12 mouse cellular contexts compared by ENCODE assay signal in genomic region chr10:94789205-94789604, GRCm38 (mm10).
DNase-seq lines count a peak whose midpoint lies in the region; ATAC-seq and TF ChIP-seq lines count a peak whose summit lies in the region.
"Had no signal": no experiment of that assay in that cellular context is flagged by ENCODE, and none has a peak within 500 bp of the region (broad histone marks: within the 10 kb centered on the region; RNA-seq: fewer than 3 reads in every experiment).

No protein-coding gene starts in this region.

- peak; percentile 98 for TF ChIP-seq EP300 in heart, postnatal 0 days (IDR thresholded peaks at IDR 0.05; ENCODE audit: low read depth)
- peak; percentile 83 for TF ChIP-seq EP300 in lung, postnatal 0 days (IDR thresholded peaks at IDR 0.05)

- H3K36me3 ChIP-seq in hindbrain, postnatal 0 days (ENCODE audit: insufficient read depth, low read length): peaks cover 18% of the 10 kb centered on the region
- peaks cover 37% of the 10 kb centered on the region for H3K36me3 ChIP-seq in hindbrain, embryonic 12.5 days
- 0 out of 2 replicates have a peak, but pooled peaks cover 8% of the 10 kb centered on the region for H3K36me3 ChIP-seq in heart, postnatal 0 days (replicated peaks; ENCODE audit: control insufficient read depth, insufficient read depth, low read length)
- 0 out of 2 replicates have a peak, but pooled peaks cover 7% of the 10 kb centered on the region for H3K36me3 ChIP-seq in lung, postnatal 0 days (ENCODE audit: insufficient read depth, low read length)

- H3K4me2 ChIP-seq in hindbrain, postnatal 0 days (ENCODE audit: low read depth, low read length): no peak overlapping the region
- no peak overlapping the region for H3K4me2 ChIP-seq in hindbrain, embryonic 12.5 days (replicated peaks)
- 0 out of 2 replicates have a peak overlapping the region, but pooled peaks have one; percentile 2 for H3K4me2 ChIP-seq in heart, postnatal 0 days (ENCODE audit: low read depth, low read length)
- H3K4me2 ChIP-seq in lung, postnatal 0 days (replicated peaks; ENCODE audit: low read depth, low read length): no peak overlapping the region

- H3K4me3 ChIP-seq in hindbrain, postnatal 0 days (ENCODE audit: low read length): no peak overlapping the region
- H3K4me3 ChIP-seq in hindbrain, embryonic 12.5 days: no peak overlapping the region
- no peak overlapping the region for H3K4me3 ChIP-seq in heart, postnatal 0 days (ENCODE audit: low read depth, low read length)
- H3K4me3 ChIP-seq in lung, postnatal 0 days (ENCODE audit: low read depth, low read length): no peak overlapping the region
- H3K4me3 ChIP-seq: myocyte had no signal

- TF ChIP-seq CTCF in hindbrain, postnatal 0 days (IDR thresholded peaks at IDR 0.05; ENCODE audit: low read depth): no peak
- TF ChIP-seq CTCF in heart, postnatal 0 days (IDR thresholded peaks at IDR 0.05; ENCODE audit: low read depth): no peak
- TF ChIP-seq CTCF in lung, postnatal 0 days (IDR thresholded peaks at IDR 0.05): no peak

- H3K4me1 ChIP-seq in hindbrain, postnatal 0 days (ENCODE audit: insufficient read depth, low read length): no peaks in the 10 kb centered on the region
- H3K4me1 ChIP-seq in hindbrain, embryonic 12.5 days: no peaks in the 10 kb centered on the region
- H3K4me1 ChIP-seq in heart, postnatal 0 days (ENCODE audit: control insufficient read depth, insufficient read depth): 0 out of 2 replicates have a peak, but pooled peaks cover 3% of the 10 kb centered on the region
- H3K4me1 ChIP-seq in lung, postnatal 0 days (ENCODE audit: insufficient read depth, low read depth, low read length): peaks cover 5% of the 10 kb centered on the region; the same call in 1 of the 2 replicates

- H3K27me3 ChIP-seq in hindbrain, postnatal 0 days (ENCODE audit: insufficient read depth, low read length): no peaks in the 10 kb centered on the region
- no peaks in the 10 kb centered on the region for H3K27me3 ChIP-seq in hindbrain, embryonic 12.5 days
- H3K27me3 ChIP-seq in heart, postnatal 0 days (ENCODE audit: control insufficient read depth, insufficient read depth, low read length): no peaks in the 10 kb centered on the region
- H3K27me3 ChIP-seq in lung, postnatal 0 days (replicated peaks; ENCODE audit: insufficient read depth, low read length): no peaks in the 10 kb centered on the region

- no peak for ATAC-seq in hindbrain, postnatal 0 days
- no peak for ATAC-seq in hindbrain, embryonic 12.5 days (ENCODE audit: low FRiP score)
- ATAC-seq in heart, postnatal 0 days (ENCODE audit: insufficient read depth, low read depth): peak; percentile 95
- peak; percentile 95 for ATAC-seq in lung, postnatal 0 days
- ATAC-seq: inflammation-experienced regulatory T-cells, adult 6 months; liver, postnatal 0 days had no signal

- WGBS in hindbrain, postnatal 0 days: 48% methylated on average over 3 of the region's 3 CpGs
- 71% methylated on average over 3 of the region's 3 CpGs for WGBS in hindbrain, embryonic 12.5 days
- 26% methylated on average over 3 of the region's 3 CpGs for WGBS in heart, postnatal 0 days
- WGBS in lung, postnatal 0 days: 21% methylated on average over 3 of the region's 3 CpGs

- H3K27ac ChIP-seq in hindbrain, postnatal 0 days: no peak overlapping the region
- H3K27ac ChIP-seq in hindbrain, embryonic 12.5 days: no peak overlapping the region
- peak overlapping the region; percentile 56 for H3K27ac ChIP-seq in heart, postnatal 0 days (ENCODE audit: low read depth)
- no peak overlapping the region for H3K27ac ChIP-seq in lung, postnatal 0 days (ENCODE audit: low read length)

- no peak overlapping the region for H3K9ac ChIP-seq in hindbrain, postnatal 0 days (replicated peaks; ENCODE audit: low read length)
- H3K9ac ChIP-seq in hindbrain, embryonic 12.5 days: no peak overlapping the region
- no peak overlapping the region for H3K9ac ChIP-seq in heart, postnatal 0 days (replicated peaks; ENCODE audit: low read depth, low read length)
- no peak overlapping the region for H3K9ac ChIP-seq in lung, postnatal 0 days (replicated peaks; ENCODE audit: low read depth)
- H3K9ac ChIP-seq: liver, postnatal 0 days had no signal

- H3K9me3 ChIP-seq in hindbrain, postnatal 0 days (ENCODE audit: low read length): no peaks in the 10 kb centered on the region
- no peaks in the 10 kb centered on the region for H3K9me3 ChIP-seq in hindbrain, embryonic 12.5 days (replicated peaks)
- no peaks in the 10 kb centered on the region for H3K9me3 ChIP-seq in heart, postnatal 0 days (replicated peaks; ENCODE audit: control insufficient read depth, low read length)
- no peaks in the 10 kb centered on the region for H3K9me3 ChIP-seq in lung, postnatal 0 days (ENCODE audit: low read length)

- peak; percentile 31 for DNase-seq in hindbrain, postnatal 0 days (ENCODE audit: low spot score)
- DNase-seq in adrenal gland, postnatal 25 days: peak; percentile 45
- DNase-seq in heart, postnatal 0 days (ENCODE audit: low spot score): peak; percentile 95
- peak; percentile 88 for DNase-seq in lung, postnatal 0 days (ENCODE audit: low spot score)
- no peak for DNase-seq in gastrocnemius, postnatal 4 days (ENCODE audit: low spot score in 2 of 2)
- DNase-seq in cerebellum, adult 9-10 months: no peak
- DNase-seq in thymus, postnatal 4 days: no peak
- DNase-seq: B cell, adult 2 months; liver, postnatal 0 days had no signal

Comparison
In these comparisons a context has a peak if more than half of its experiments do, and no peak if none do; other contexts are left out.
1. ATAC-seq: peak in heart, postnatal 0 days (single experiment) and lung, postnatal 0 days (single experiment); none in hindbrain, postnatal 0 days (single experiment) and hindbrain, embryonic 12.5 days (single experiment).
2. DNase-seq: peak in hindbrain, postnatal 0 days (single experiment), adrenal gland, postnatal 25 days (single experiment), heart, postnatal 0 days (single experiment) and lung, postnatal 0 days (single experiment); none in gastrocnemius, postnatal 4 days (0 of 2), cerebellum, adult 9-10 months (single experiment) and thymus, postnatal 4 days (single experiment).